Mouse (Mus musculus) adrenal gland, adult (tissue): ENCODE results near the gene Slc13a3.
"Not testable (repeated sequence)": the region's sequence is repeated elsewhere in the genome, so short reads cannot be mapped to it uniquely, and the experiment has no call there.

Experiments
- DNase-seq, 2 experiments: peaks; one replicate each; pipeline ENCODE4 v3.0.0; 2022 to 2023; ENCODE audit warnings: low spot score in 1 of 2; ENCODE audit not compliant: inconsistent age in 2 of 2

The Slc13a3 gene

GRCm38 (mm10) chr2:165473003-165473402 lies at the start of gene Slc13a3:
Gene Slc13a3 (minus strand): TSS chr2:165473230.
- DNase-seq, result no peak

- DNase-seq, result no peak
Measured at GRCm38 (mm10) chr2:165515178-165515728, 42.2 kb upstream of the Slc13a3 start.

GRCm38 (mm10) chr2:165512870-165513600 lies 40.0 kb upstream of the Slc13a3 start:
- peak; percentile 23 to 62 for DNase-seq

GRCm38 (mm10) chr2:165512426-165512825 lies 39.4 kb upstream of the Slc13a3 start:
- DNase-seq, result no peak

GRCm38 (mm10) chr2:165511530-165511929 lies 38.5 kb upstream of the Slc13a3 start:
- DNase-seq, result not testable (repeated sequence)

- DNase-seq, result not testable (repeated sequence)
Measured at GRCm38 (mm10) chr2:165510914-165511458, 38.0 kb upstream of the Slc13a3 start.

GRCm38 (mm10) chr2:165510466-165510865 lies 37.4 kb upstream of the Slc13a3 start:
- no peak for DNase-seq

GRCm38 (mm10) chr2:165509686-165510085 lies 36.7 kb upstream of the Slc13a3 start:
- no peak for DNase-seq

GRCm38 (mm10) chr2:165503259-165504203 lies 30.5 kb upstream of the Slc13a3 start, which contains the start of gene Slc2a10:
Gene Slc2a10 (plus strand): TSS chr2:165503787.
- DNase-seq, result peak; percentile 13 to 44

GRCm38 (mm10) chr2:165498816-165499215 lies 25.8 kb upstream of the Slc13a3 start:
- DNase-seq, result no peak

- no peak for DNase-seq
Measured at GRCm38 (mm10) chr2:165497706-165498275, 24.8 kb upstream of the Slc13a3 start.

- DNase-seq, result peak; percentile 14 to 64
Measured at GRCm38 (mm10) chr2:165496251-165496650, 23.2 kb upstream of the Slc13a3 start.

GRCm38 (mm10) chr2:165494495-165494894 lies 21.5 kb upstream of the Slc13a3 start:
- no peak for DNase-seq

GRCm38 (mm10) chr2:165493587-165494210 lies 20.7 kb upstream of the Slc13a3 start:
- peak; percentile 15 to 55 for DNase-seq

- peak; percentile 84 to 94 for DNase-seq
Measured at GRCm38 (mm10) chr2:165492648-165493553, 19.9 kb upstream of the Slc13a3 start, which contains the start of gene Trp53rka. Gene Trp53rka (minus strand): TSS chr2:165493324.

GRCm38 (mm10) chr2:165486881-165487535 lies 14.0 kb upstream of the Slc13a3 start:
- peak; percentile 25 to 73 for DNase-seq

- DNase-seq, result no peak
Measured at GRCm38 (mm10) chr2:165486401-165486800, 13.4 kb upstream of the Slc13a3 start.

- DNase-seq, result no peak
Measured at GRCm38 (mm10) chr2:165485826-165486225, 12.8 kb upstream of the Slc13a3 start.

GRCm38 (mm10) chr2:165484152-165484551 lies 11.1 kb upstream of the Slc13a3 start:
- no peak for DNase-seq
